ENCODE assay signal across 14 mouse cellular contexts in genomic region chr11:85889730-85890562, GRCm38 (mm10). TPM values are rescaled to one million over a fixed set of nuclear protein-coding genes. Genes with fewer than 3 reads are reported as not detected.
DNase-seq lines count a peak whose midpoint lies in the region; ATAC-seq and TF ChIP-seq lines count a peak whose summit lies in the region.
"Had no signal": no experiment of that assay in that cellular context is flagged by ENCODE, and none has a peak within 500 bp of the region (broad histone marks: within the 10 kb centered on the region; RNA-seq: fewer than 3 reads in every experiment).

No protein-coding gene starts in this region.

- intact Hi-C loops in heart, adult 2 months (cut with DNase I): no loop called here
- intact Hi-C loops in left cerebral cortex, postnatal 4 days (cut with DNase I): no loop called here

- H3K9ac ChIP-seq in heart, postnatal 0 days (replicated peaks; ENCODE audit: low read depth, low read length): no peak overlapping the region
- no peak overlapping the region for H3K9ac ChIP-seq in heart, adult 2 months (ENCODE audit: low read depth, low read length)
- H3K9ac ChIP-seq in neural tube, embryonic 15.5 days (replicated peaks): no peak overlapping the region
- no peak overlapping the region for H3K9ac ChIP-seq in stomach, embryonic 16.5 days (ENCODE audit: low read length)
- H3K9ac ChIP-seq: embryonic facial prominence, embryonic 15.5 days had no signal

- ATAC-seq in heart, postnatal 0 days (ENCODE audit: insufficient read depth, low read depth): no peak
- ATAC-seq in neural tube, embryonic 15.5 days (ENCODE audit: low FRiP score): no peak
- ATAC-seq in stomach, embryonic 16.5 days (ENCODE audit: insufficient read depth, low FRiP score): 0 out of 2 replicates have a peak, but pooled peaks have one; percentile 35
- ATAC-seq in CD4-positive, CD25-positive, alpha-beta regulatory T cell, adult 4 months: no peak

- H3K4me1 ChIP-seq in heart, postnatal 0 days (ENCODE audit: control insufficient read depth, insufficient read depth): 0 out of 2 replicates have a peak, but pooled peaks cover 5% of the 10 kb centered on the region
- peaks cover 2% of the 10 kb centered on the region; the same call in 1 of the 2 replicates for H3K4me1 ChIP-seq in heart, adult 2 months (ENCODE audit: control insufficient read depth, insufficient read depth, low read length)
- H3K4me1 ChIP-seq in neural tube, embryonic 15.5 days: peaks cover 10% of the 10 kb centered on the region
- H3K4me1 ChIP-seq in limb, embryonic 10.5 days: peaks cover 85% of the 10 kb centered on the region
- H3K4me1 ChIP-seq in stomach, embryonic 16.5 days (ENCODE audit: control insufficient read depth, insufficient read depth, low read length): 0 out of 2 replicates have a peak, but pooled peaks cover 3% of the 10 kb centered on the region

- TF ChIP-seq EP300 in heart, postnatal 0 days (IDR thresholded peaks at IDR 0.05; ENCODE audit: low read depth): no peak
- TF ChIP-seq EP300 in heart, adult 2 months (IDR thresholded peaks at IDR 0.05; ENCODE audit: insufficient read depth, low read depth, low read length): no peak

- H3K27ac ChIP-seq in heart, postnatal 0 days (ENCODE audit: low read depth): no peak overlapping the region
- H3K27ac ChIP-seq in heart, adult 2 months: no peak overlapping the region
- H3K27ac ChIP-seq in neural tube, embryonic 15.5 days (replicated peaks): no peak overlapping the region
- peak overlapping the region; percentile 97 for H3K27ac ChIP-seq in limb, embryonic 10.5 days
- H3K27ac ChIP-seq in stomach, embryonic 16.5 days (ENCODE audit: low read length): no peak overlapping the region
- H3K27ac ChIP-seq: embryonic facial prominence, embryonic 15.5 days; gastrocnemius, adult 2 months; kidney, postnatal 0 days had no signal

- H3K9me3 ChIP-seq in heart, postnatal 0 days (replicated peaks; ENCODE audit: control insufficient read depth, low read length): no peaks in the 10 kb centered on the region
- no peaks in the 10 kb centered on the region for H3K9me3 ChIP-seq in neural tube, embryonic 15.5 days (replicated peaks)
- H3K9me3 ChIP-seq in limb, embryonic 10.5 days (replicated peaks): no peaks in the 10 kb centered on the region
- H3K9me3 ChIP-seq in stomach, embryonic 16.5 days (replicated peaks; ENCODE audit: control insufficient read depth, low read length): no peaks in the 10 kb centered on the region
- H3K9me3 ChIP-seq: embryonic facial prominence, embryonic 15.5 days had no signal

- no peak for TF ChIP-seq POLR2A in heart, adult 2 months (IDR thresholded peaks at IDR 0.05; ENCODE audit: insufficient read depth, low read depth, low read length)

- TF ChIP-seq CTCF in heart, postnatal 0 days (IDR thresholded peaks at IDR 0.05; ENCODE audit: low read depth): no peak
- TF ChIP-seq CTCF in heart, adult 2 months (IDR thresholded peaks at IDR 0.05): no peak

- peaks cover 99% of the 10 kb centered on the region for H3K27me3 ChIP-seq in heart, postnatal 0 days (ENCODE audit: control insufficient read depth, insufficient read depth, low read length)
- peaks cover 46% of the 10 kb centered on the region for H3K27me3 ChIP-seq in heart, adult 2 months (ENCODE audit: control insufficient read depth, insufficient read depth, low read length)
- peaks cover 94% of the 10 kb centered on the region for H3K27me3 ChIP-seq in neural tube, embryonic 15.5 days (replicated peaks)
- H3K27me3 ChIP-seq in limb, embryonic 10.5 days (ENCODE audit: low read depth, poor library complexity, severe bottlenecking): peaks cover 98% of the 10 kb centered on the region
- peaks cover 87% of the 10 kb centered on the region for H3K27me3 ChIP-seq in stomach, embryonic 16.5 days (ENCODE audit: control insufficient read depth, insufficient read depth, low read length)

- no peak for DNase-seq in heart, postnatal 0 days (ENCODE audit: low spot score)
- no peak for DNase-seq in heart, adult 2 months
- peak; percentile 67 for DNase-seq in neural tube, embryonic 10.5 days (ENCODE audit: extremely low spot score, low spot score)
- peak; percentile 63 for DNase-seq in limb, embryonic 10.5 days (ENCODE audit: low spot score)
- no peak for DNase-seq in left cerebral cortex, postnatal 4 days
- DNase-seq: gastrocnemius, adult 2 months; thymus, postnatal 25 days had no signal

- 8% methylated on average over 47 of the region's 47 CpGs for WGBS in heart, postnatal 0 days
- 10% methylated on average over 47 of the region's 47 CpGs for WGBS in heart, adult 2 months
- 3% methylated on average over 47 of the region's 47 CpGs for WGBS in neural tube, embryonic 15.5 days
- WGBS in limb, embryonic 10.5 days: 2% methylated on average over 47 of the region's 47 CpGs
- WGBS in stomach, embryonic 16.5 days: 14% methylated on average over 47 of the region's 47 CpGs

- H3K36me3 ChIP-seq in heart, postnatal 0 days (replicated peaks; ENCODE audit: control insufficient read depth, insufficient read depth, low read length): no peaks in the 10 kb centered on the region
- H3K36me3 ChIP-seq in heart, adult 2 months (ENCODE audit: control insufficient read depth, insufficient read depth, low read length): no peaks in the 10 kb centered on the region
- no peaks in the 10 kb centered on the region for H3K36me3 ChIP-seq in neural tube, embryonic 15.5 days
- peaks cover 18% of the 10 kb centered on the region; the same call in 1 of the 2 replicates for H3K36me3 ChIP-seq in limb, embryonic 10.5 days
- H3K36me3 ChIP-seq in stomach, embryonic 16.5 days (ENCODE audit: control insufficient read depth, insufficient read depth, low read length): no peaks in the 10 kb centered on the region
- H3K36me3 ChIP-seq: embryonic facial prominence, embryonic 15.5 days had no signal

- no peaks in the 10 kb centered on the region for H3K79me2 ChIP-seq in heart, adult 2 months (replicated peaks; ENCODE audit: control insufficient read depth, insufficient read depth, low read length)

- peak overlapping the region; percentile 22; the same call in 1 of the 2 replicates for H3K4me3 ChIP-seq in heart, postnatal 0 days (ENCODE audit: low read depth, low read length)
- no peak overlapping the region for H3K4me3 ChIP-seq in heart, adult 2 months
- H3K4me3 ChIP-seq in neural tube, embryonic 15.5 days (replicated peaks): no peak overlapping the region
- peak overlapping the region; percentile 63 for H3K4me3 ChIP-seq in limb, embryonic 10.5 days
- H3K4me3 ChIP-seq in stomach, embryonic 16.5 days (replicated peaks; ENCODE audit: low read length): no peak overlapping the region
- H3K4me3 ChIP-seq: embryonic facial prominence, embryonic 15.5 days; gastrocnemius, adult 2 months had no signal

- no peak overlapping the region for H3K4me2 ChIP-seq in heart, postnatal 0 days (ENCODE audit: low read depth, low read length)
- H3K4me2 ChIP-seq in neural tube, embryonic 15.5 days: no peak overlapping the region
- H3K4me2 ChIP-seq in stomach, embryonic 16.5 days (ENCODE audit: low read depth, low read length): no peak overlapping the region
- H3K4me2 ChIP-seq: embryonic facial prominence, embryonic 15.5 days had no signal

RNA-seq across cellular contexts. Expression of gene Tbx4, which starts 3.7 kb away (rescaled TPM):
- not detected in 2 replicates for total RNA-seq in heart, postnatal 0 days (2014; rRNA removed; ENCODE audit: low replicate concordance)
- polyA plus RNA-seq in heart, postnatal 0 days (2015; fragmentation: Nextera tagmentation; extraction: Ambion mirVana): 0.05 and 0.07 TPM in 2 replicates
- total RNA-seq in heart, adult 2 months (2021): not detected
- polyA plus RNA-seq in heart, adult 2 months (2012; rRNA removed): 0.09 and 0.55 TPM in 2 replicates
- polyA plus RNA-seq in neural tube, embryonic 15.5 days (2015; fragmentation: Nextera tagmentation; extraction: Ambion mirVana): 0.19 and 0.29 TPM in 2 replicates
- 23.5 and 49.0 TPM in 2 replicates for polyA plus RNA-seq in limb, embryonic 10.5 days (2016; fragmentation: Nextera tagmentation; extraction: Ambion mirVana)
- polyA plus RNA-seq in stomach, embryonic 16.5 days (2015; fragmentation: Nextera tagmentation; extraction: Ambion mirVana): 0.17 and 0.22 TPM in 2 replicates
- not detected for polyA plus RNA-seq in CD4-positive, CD25-positive, alpha-beta regulatory T cell, adult 4 months (2017; shearing (Covaris generic))
- total RNA-seq in left cerebral cortex, postnatal 4 days (2021): under 1 TPM; 0.12 to 0.38 TPM
- total RNA-seq: CH12.LX had no signal

RNA-seq across cellular contexts. Expression of gene Gm11444, which starts 39.8 kb away (rescaled TPM):
- not detected in 2 replicates for total RNA-seq in heart, postnatal 0 days (2014; rRNA removed; ENCODE audit: low replicate concordance)
- polyA plus RNA-seq in heart, postnatal 0 days (2015; fragmentation: Nextera tagmentation; extraction: Ambion mirVana): not detected in 2 replicates
- not detected for total RNA-seq in heart, adult 2 months (2021)
- polyA plus RNA-seq in heart, adult 2 months (2012; rRNA removed): not detected in 2 replicates
- not detected in 2 replicates for polyA plus RNA-seq in neural tube, embryonic 15.5 days (2015; fragmentation: Nextera tagmentation; extraction: Ambion mirVana)
- not detected in 2 replicates for polyA plus RNA-seq in limb, embryonic 10.5 days (2016; fragmentation: Nextera tagmentation; extraction: Ambion mirVana)
- not detected in 2 replicates for polyA plus RNA-seq in stomach, embryonic 16.5 days (2015; fragmentation: Nextera tagmentation; extraction: Ambion mirVana)
- polyA plus RNA-seq in CD4-positive, CD25-positive, alpha-beta regulatory T cell, adult 4 months (2017; shearing (Covaris generic)): under 1 TPM in 1 of 2 experiments, not detected in 1; 0.59 TPM
- not detected for total RNA-seq in left cerebral cortex, postnatal 4 days (2021)
- total RNA-seq: CH12.LX; gastrocnemius, adult 2 months; left cerebral cortex, postnatal 25 days had no signal
- polyA plus RNA-seq: kidney, postnatal 0 days had no signal

RNA-seq across cellular contexts. Expression of gene Tbx2, which starts 57.6 kb away (rescaled TPM):
- total RNA-seq in heart, postnatal 0 days (2014; rRNA removed; ENCODE audit: low replicate concordance): 8.5 and 12.0 TPM in 2 replicates
- 1.3 TPM in 2 replicates for polyA plus RNA-seq in heart, postnatal 0 days (2015; fragmentation: Nextera tagmentation; extraction: Ambion mirVana)
- 1 to 10 TPM; 5.5 to 5.7 TPM for total RNA-seq in heart, adult 2 months (2021)
- polyA plus RNA-seq in heart, adult 2 months (2012; rRNA removed): 6.9 and 7.5 TPM in 2 replicates
- 1.4 and 1.5 TPM in 2 replicates for polyA plus RNA-seq in neural tube, embryonic 15.5 days (2015; fragmentation: Nextera tagmentation; extraction: Ambion mirVana)
- 4.0 and 5.3 TPM in 2 replicates for polyA plus RNA-seq in limb, embryonic 10.5 days (2016; fragmentation: Nextera tagmentation; extraction: Ambion mirVana)
- 2.9 and 3.1 TPM in 2 replicates for polyA plus RNA-seq in stomach, embryonic 16.5 days (2015; fragmentation: Nextera tagmentation; extraction: Ambion mirVana)
- polyA plus RNA-seq in CD4-positive, CD25-positive, alpha-beta regulatory T cell, adult 4 months (2017; shearing (Covaris generic)): not detected
- 1 to 10 TPM; 3.7 to 3.9 TPM for total RNA-seq in left cerebral cortex, postnatal 4 days (2021)
- total RNA-seq: CH12.LX had no signal

Comparison
In these comparisons a context has a peak if more than half of its experiments do, and no peak if none do; other contexts are left out.
1. H3K4me3 ChIP-seq: peak in heart, postnatal 0 days (single experiment) and limb, embryonic 10.5 days (single experiment); none in heart, adult 2 months (single experiment), neural tube, embryonic 15.5 days (single experiment) and stomach, embryonic 16.5 days (single experiment).
2. DNase-seq: peak in neural tube, embryonic 10.5 days (single experiment) and limb, embryonic 10.5 days (single experiment); none in heart, postnatal 0 days (single experiment), heart, adult 2 months (0 of 2) and left cerebral cortex, postnatal 4 days (single experiment).
3. RNA of gene Tbx4, which starts 3.7 kb away (polyA plus RNA-seq): 23.5 to 49.0 TPM in limb, embryonic 10.5 days; 0.09 to 0.55 TPM in heart, adult 2 months, 0.19 to 0.29 TPM in neural tube, embryonic 15.5 days, 0.17 to 0.22 TPM in stomach, embryonic 16.5 days, 0.05 to 0.07 TPM in heart, postnatal 0 days and not detected in CD4-positive, CD25-positive, alpha-beta regulatory T cell, adult 4 months; every median in the first group is over 10 times any median in the second.